Mouse (Mus musculus): ENCODE measurements around the gene Sc5d. TPM values are rescaled to one million over a fixed set of nuclear protein-coding genes. Genes with fewer than 3 reads are reported as not detected.
A peak's percentile ranks its signal among the peaks of the same experiment; 100 is the strongest.

The Sc5d gene
- polyA plus RNA-seq, 1 experiment from 2014 or later: 29.1 TPM

DNA sequence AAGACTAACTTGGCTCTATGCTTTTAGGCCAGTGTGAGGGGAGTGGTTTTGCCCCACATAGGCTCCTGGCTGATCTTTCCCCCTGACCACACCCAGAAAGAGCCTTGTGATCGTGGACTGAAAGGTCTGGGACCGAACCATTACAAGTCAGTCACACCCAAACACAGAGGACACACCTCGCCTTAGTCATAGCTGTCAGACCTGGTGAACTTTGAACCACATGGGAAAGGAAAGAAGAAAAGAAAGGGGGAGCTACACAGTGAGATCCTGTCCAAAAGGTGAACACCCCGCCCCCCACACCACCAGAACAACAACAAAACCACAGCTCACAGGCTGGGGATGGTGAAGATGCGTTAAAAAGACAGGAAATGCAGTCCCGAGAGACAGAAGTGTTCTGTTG lies 14.9 kb downstream of the Sc5d start:
- H3K4me3 ChIP-seq: no peak overlapping the region
- H3K4me1 ChIP-seq: no peaks in the 10 kb centered on the region; the same call in 1 of the 2 replicates
- WGBS: 70% methylated on average over 6 of the region's 6 CpGs
- no peaks in the 10 kb centered on the region for H3K9me3 ChIP-seq
- ATAC-seq (ENCODE audit: extremely low read depth, insufficient number of reproducible peaks, low FRiP score, low TSS enrichment): no peak
- no peak overlapping the region for H3K27ac ChIP-seq (replicated peaks)
- H3K27me3 ChIP-seq (replicated peaks): no peaks in the 10 kb centered on the region
- H3K36me3 ChIP-seq: peaks cover 13% of the 10 kb centered on the region
- no peak overlapping the region for H3K9ac ChIP-seq
- H3K4me2 ChIP-seq: no peak overlapping the region

DNA sequence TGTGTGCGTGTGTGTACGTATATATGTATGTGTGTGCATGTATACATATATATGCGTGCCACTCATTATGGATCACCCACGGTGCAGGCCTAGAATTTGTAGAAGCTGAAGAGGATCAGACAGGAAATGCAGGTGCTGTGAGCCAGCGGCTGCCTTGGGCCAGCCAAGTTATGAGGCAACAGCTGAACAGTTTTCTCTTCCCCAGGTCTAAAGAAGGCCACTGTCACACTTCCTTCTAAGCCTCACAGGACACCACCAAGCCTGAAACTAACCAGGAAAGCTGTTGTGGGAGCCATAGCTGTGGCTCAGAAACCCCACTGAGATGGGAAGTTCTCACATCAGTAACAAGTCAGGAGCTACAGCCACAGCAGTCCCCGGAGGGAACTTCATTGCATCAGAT lies 17.4 kb downstream of the Sc5d start:
- Histone ChIP-seq H3K9ac (no peak overlapping the region), H3K27ac (replicated peaks) (no peak overlapping the region)

DNA sequence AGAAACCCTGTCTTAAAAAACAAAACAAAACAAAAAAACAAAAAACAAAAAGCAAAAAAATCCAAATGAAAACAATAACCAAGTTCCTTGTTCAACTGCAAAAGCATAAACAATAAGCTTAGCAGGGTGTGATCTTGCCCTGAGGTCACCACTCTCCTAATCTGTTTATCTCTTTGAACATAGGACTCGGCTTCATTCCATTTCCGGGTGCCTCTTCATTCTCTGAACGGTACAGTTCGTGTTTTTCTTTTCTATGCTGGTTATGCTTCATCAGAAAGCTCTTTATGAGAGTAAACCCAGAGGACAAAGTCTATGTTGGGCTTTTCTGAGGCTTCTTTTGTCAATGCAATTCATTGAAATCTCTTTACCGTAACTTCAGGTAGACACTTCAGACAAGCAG lies 19.9 kb downstream of the Sc5d start:
- Histone ChIP-seq H3K27ac (replicated peaks) (no peak overlapping the region), H3K36me3 (no peaks in the 10 kb centered on the region), H3K4me1 (peaks cover 3% of the 10 kb centered on the region; the same call in 1 of the 2 replicates), H3K9ac (no peak overlapping the region), H3K9me3 (no peaks in the 10 kb centered on the region), H3K27me3 (replicated peaks) (0 out of 2 replicates have a peak, but pooled peaks cover 6% of the 10 kb centered on the region), H3K4me3 (no peak overlapping the region), H3K4me2 (no peak overlapping the region)
- no peak for ATAC-seq (ENCODE audit: extremely low read depth, insufficient number of reproducible peaks, low FRiP score, low TSS enrichment)
- WGBS: 66% methylated on average over 5 of the region's 5 CpGs

More for the DNA sequence above, 17.4 kb downstream of the Sc5d start:
- Histone ChIP-seq H3K27me3 (replicated peaks) (0 out of 2 replicates have a peak, but pooled peaks cover under 1% of the 10 kb centered on the region), H3K4me3 (no peak overlapping the region), H3K4me2 (no peak overlapping the region), H3K36me3 (peaks cover 5% of the 10 kb centered on the region; the same call in 1 of the 2 replicates), H3K9me3 (no peaks in the 10 kb centered on the region), H3K4me1 (no peaks in the 10 kb centered on the region)
- no peak for ATAC-seq (ENCODE audit: extremely low read depth, insufficient number of reproducible peaks, low FRiP score, low TSS enrichment)
- 80% methylated on average over 6 of the region's 6 CpGs for WGBS

DNA sequence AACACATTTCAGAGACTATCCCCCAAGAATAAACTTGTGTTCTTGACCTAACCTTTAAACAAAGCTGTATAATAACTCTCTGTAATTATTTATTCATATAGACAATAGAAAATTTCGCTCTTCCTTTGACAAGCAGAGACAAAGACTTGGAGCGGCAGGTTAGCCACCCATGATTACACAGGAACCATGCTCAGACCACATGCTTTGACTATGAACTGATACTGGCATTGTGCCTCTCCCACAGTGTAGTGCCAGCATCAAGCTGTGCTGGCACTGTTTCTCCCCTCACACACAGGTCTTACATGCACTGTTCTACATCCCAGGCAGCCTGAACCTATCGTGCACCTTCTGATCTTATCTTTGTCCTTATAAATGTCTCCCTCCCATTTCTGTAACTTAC lies 23.0 kb downstream of the Sc5d start:
- Histone ChIP-seq H3K36me3 (no peaks in the 10 kb centered on the region), H3K27me3 (replicated peaks) (0 out of 2 replicates have a peak, but pooled peaks cover 8% of the 10 kb centered on the region), H3K4me3 (no peak overlapping the region), H3K4me1 (peaks cover 3% of the 10 kb centered on the region; the same call in 1 of the 2 replicates), H3K9me3 (no peaks in the 10 kb centered on the region), H3K4me2 (no peak overlapping the region), H3K9ac (no peak overlapping the region), H3K27ac (replicated peaks) (no peak overlapping the region)
- WGBS: 68% methylated on average over 3 of the region's 3 CpGs
- no peak for ATAC-seq (ENCODE audit: extremely low read depth, insufficient number of reproducible peaks, low FRiP score, low TSS enrichment)

DNA sequence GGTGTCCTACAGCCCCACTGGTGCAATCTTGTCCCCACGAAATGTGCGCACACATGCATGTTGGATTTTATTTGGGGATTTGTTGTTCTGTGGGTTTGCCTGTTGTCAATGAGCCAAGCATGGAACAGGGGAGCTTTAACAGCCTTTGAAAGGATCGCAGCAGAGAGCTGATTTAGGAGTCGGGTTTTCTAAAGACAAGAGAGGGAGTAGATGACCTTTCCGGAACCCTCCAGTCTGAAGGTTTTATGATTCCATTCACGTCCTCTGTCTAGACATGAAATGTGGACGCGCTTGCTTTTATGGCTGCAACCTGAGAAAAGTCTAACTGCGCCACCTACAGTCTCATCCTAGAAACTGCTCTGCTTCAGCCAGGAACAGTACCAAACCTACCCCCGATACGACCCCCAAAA lies 23.5 kb downstream of the Sc5d start:
- 26% methylated on average over 11 of the region's 11 CpGs for WGBS

DNA sequence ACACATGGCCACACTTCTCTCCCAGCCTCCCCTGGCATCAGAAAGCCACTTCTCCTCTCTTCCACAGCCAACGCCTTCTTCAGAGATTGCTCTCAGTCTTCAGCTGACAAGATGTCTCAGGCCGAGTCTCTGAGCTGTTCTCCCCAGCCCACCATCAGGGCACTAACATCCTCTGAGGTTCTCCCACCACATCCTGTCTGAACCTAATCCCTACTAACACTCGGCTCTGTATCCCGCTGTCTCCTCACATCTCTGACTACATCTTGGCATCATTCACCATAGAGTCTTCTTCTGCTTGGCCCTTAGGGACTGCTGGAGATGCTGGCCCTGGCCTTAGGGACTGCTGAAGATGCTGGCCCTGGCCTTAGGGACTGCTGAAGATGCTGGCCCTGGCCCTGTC lies 25.2 kb downstream of the Sc5d start:
- no peaks in the 10 kb centered on the region for H3K9me3 ChIP-seq
- H3K9ac ChIP-seq: no peak overlapping the region
- no peak overlapping the region for H3K4me3 ChIP-seq
- 65% methylated on average over 4 of the region's 4 CpGs for WGBS
- ATAC-seq (ENCODE audit: extremely low read depth, insufficient number of reproducible peaks, low FRiP score, low TSS enrichment): no peak
- H3K36me3 ChIP-seq: no peaks in the 10 kb centered on the region
- no peak overlapping the region for H3K4me2 ChIP-seq
- H3K27me3 ChIP-seq (replicated peaks): 0 out of 2 replicates have a peak, but pooled peaks cover 11% of the 10 kb centered on the region
- H3K4me1 ChIP-seq: peaks cover 3% of the 10 kb centered on the region; the same call in 1 of the 2 replicates
- no peak overlapping the region for H3K27ac ChIP-seq (replicated peaks)

More for the DNA sequence above, 23.5 kb downstream of the Sc5d start:
- Histone ChIP-seq H3K27ac (replicated peaks) (no peak overlapping the region), H3K4me3 (no peak overlapping the region), H3K9me3 (no peaks in the 10 kb centered on the region), H3K4me2 (peak overlapping the region; percentile 51), H3K4me1 (peaks cover 3% of the 10 kb centered on the region; the same call in 1 of the 2 replicates), H3K36me3 (no peaks in the 10 kb centered on the region), H3K27me3 (replicated peaks) (0 out of 2 replicates have a peak, but pooled peaks cover 8% of the 10 kb centered on the region), H3K9ac (no peak overlapping the region)
- ATAC-seq (ENCODE audit: extremely low read depth, insufficient number of reproducible peaks, low FRiP score, low TSS enrichment): no peak

DNA sequence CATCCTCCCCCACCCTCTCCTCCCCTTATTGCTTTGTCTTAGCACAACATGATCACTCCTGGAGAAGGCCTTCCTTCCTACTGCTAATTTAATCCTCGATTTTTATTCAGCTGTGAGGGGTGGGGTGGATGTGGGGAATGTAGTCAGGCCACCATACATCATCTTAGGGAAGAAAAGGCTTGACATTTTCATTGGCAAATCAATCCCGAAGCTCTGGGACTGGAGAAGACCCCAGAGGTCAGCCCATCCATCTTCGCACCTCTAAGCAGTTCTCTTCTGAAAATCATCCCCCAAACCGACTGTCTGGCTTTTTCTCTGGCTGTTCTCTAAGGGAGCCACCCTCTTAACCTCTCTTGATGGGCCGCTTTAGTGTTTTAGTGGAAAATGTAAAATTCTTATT lies 32.9 kb downstream of the Sc5d start:
- Histone ChIP-seq H3K4me1 (peaks cover 30% of the 10 kb centered on the region), H3K27me3 (replicated peaks) (0 out of 2 replicates have a peak, but pooled peaks cover 2% of the 10 kb centered on the region), H3K4me3 (no peak overlapping the region), H3K9me3 (no peaks in the 10 kb centered on the region), H3K4me2 (no peak overlapping the region), H3K9ac (no peak overlapping the region), H3K27ac (replicated peaks) (no peak overlapping the region), H3K36me3 (no peaks in the 10 kb centered on the region)
- no peak for ATAC-seq (ENCODE audit: extremely low read depth, insufficient number of reproducible peaks, low FRiP score, low TSS enrichment)
- WGBS: 69% methylated on average over 5 of the region's 5 CpGs

DNA sequence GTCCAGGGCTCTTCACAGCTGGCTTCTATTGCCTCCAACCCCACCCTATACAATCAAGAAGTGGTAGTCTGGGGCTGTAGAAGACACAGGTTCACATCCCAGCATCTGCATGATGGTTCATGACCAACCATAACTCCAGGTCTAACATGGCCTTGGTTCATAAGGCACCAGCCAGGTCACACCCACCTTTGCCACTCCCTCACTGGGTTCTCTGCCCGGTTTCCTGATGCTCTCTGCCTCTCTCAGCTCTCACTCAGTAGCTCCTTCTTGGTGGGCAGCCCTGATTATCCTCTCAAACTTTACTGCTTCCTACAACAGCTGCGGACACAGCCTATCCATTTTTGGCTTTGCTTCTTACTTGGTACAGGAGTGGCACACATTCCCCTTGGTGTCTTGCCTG lies 33.7 kb downstream of the Sc5d start:
- H3K36me3 ChIP-seq: no peaks in the 10 kb centered on the region
- H3K27ac ChIP-seq (replicated peaks): no peak overlapping the region
- H3K4me2 ChIP-seq: no peak overlapping the region
- 0 out of 2 replicates have a peak, but pooled peaks cover 2% of the 10 kb centered on the region for H3K27me3 ChIP-seq (replicated peaks)
- no peak overlapping the region for H3K9ac ChIP-seq
- no peaks in the 10 kb centered on the region for H3K9me3 ChIP-seq
- peaks cover 30% of the 10 kb centered on the region for H3K4me1 ChIP-seq
- 81% methylated on average over 2 of the region's 2 CpGs for WGBS
- no peak for ATAC-seq (ENCODE audit: extremely low read depth, insufficient number of reproducible peaks, low FRiP score, low TSS enrichment)
- no peak overlapping the region for H3K4me3 ChIP-seq

DNA sequence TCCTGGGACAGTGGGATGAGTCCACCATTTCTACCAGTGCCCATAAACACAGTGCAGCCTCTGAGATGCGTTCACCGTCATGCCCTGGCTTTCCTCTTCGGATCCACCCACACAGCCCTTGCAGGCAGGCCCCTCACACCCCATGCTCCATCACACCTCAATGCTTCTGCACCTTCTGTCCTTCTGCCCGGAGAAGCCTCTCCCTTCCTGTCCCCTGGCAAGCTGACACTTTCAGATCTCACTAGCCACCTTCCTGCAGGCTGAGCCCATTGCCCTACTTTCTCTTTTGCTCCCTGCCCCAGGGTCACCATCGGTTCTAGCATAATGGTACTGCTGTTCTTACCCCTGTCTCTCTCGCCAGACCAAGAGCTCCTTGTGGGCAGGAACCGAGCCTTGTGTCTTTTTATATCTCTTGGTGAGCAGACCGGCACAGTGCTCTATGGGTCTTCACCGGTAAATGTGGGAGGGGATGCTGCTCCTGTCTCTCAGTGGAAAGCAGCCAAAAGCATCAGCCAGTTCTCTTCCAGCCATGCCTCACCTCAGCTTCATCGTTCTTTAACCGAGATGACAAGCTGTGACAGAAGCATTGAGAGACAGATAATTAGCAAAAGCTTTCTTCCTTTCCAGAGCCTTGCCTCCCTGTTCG lies 34.5 kb downstream of the Sc5d start:
- no peak for ATAC-seq (ENCODE audit: extremely low read depth, insufficient number of reproducible peaks, low FRiP score, low TSS enrichment)
- Histone ChIP-seq H3K27ac (replicated peaks) (no peak overlapping the region), H3K9me3 (no peaks in the 10 kb centered on the region), H3K4me1 (peaks cover 30% of the 10 kb centered on the region), H3K4me3 (no peak overlapping the region), H3K36me3 (no peaks in the 10 kb centered on the region), H3K9ac (no peak overlapping the region), H3K4me2 (no peak overlapping the region), H3K27me3 (replicated peaks) (no peaks in the 10 kb centered on the region)
- 45% methylated on average over 12 of the region's 12 CpGs for WGBS

DNA sequence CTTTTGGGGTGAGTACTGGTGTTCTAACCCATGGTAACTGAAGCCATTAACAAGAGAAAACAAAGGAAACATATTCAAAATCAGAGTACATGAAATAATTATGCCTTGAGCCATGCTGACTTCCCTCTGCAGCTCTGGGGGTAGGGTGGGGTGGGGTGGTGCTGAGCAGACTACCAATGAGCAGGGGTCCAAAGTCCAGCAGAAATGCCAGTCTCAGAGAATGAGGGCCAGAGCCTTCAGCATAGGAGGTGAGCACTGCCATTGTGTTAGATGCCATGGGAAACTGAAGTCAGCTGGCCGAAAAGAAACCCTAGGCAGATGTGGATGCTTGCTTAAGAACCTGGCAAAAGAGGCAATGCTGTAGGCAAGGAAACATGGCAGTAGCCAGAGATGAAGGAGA lies 36.3 kb downstream of the Sc5d start:
- 38% methylated on average over 1 of the region's 1 CpGs for WGBS
- Histone ChIP-seq H3K4me3 (no peak overlapping the region), H3K27me3 (replicated peaks) (no peaks in the 10 kb centered on the region), H3K9ac (no peak overlapping the region), H3K9me3 (no peaks in the 10 kb centered on the region), H3K36me3 (no peaks in the 10 kb centered on the region), H3K4me2 (no peak overlapping the region), H3K27ac (replicated peaks) (0 out of 2 replicates have a peak overlapping the region, but pooled peaks have one; percentile 16), H3K4me1 (peaks cover 30% of the 10 kb centered on the region)
- no peak for ATAC-seq (ENCODE audit: extremely low read depth, insufficient number of reproducible peaks, low FRiP score, low TSS enrichment)

DNA sequence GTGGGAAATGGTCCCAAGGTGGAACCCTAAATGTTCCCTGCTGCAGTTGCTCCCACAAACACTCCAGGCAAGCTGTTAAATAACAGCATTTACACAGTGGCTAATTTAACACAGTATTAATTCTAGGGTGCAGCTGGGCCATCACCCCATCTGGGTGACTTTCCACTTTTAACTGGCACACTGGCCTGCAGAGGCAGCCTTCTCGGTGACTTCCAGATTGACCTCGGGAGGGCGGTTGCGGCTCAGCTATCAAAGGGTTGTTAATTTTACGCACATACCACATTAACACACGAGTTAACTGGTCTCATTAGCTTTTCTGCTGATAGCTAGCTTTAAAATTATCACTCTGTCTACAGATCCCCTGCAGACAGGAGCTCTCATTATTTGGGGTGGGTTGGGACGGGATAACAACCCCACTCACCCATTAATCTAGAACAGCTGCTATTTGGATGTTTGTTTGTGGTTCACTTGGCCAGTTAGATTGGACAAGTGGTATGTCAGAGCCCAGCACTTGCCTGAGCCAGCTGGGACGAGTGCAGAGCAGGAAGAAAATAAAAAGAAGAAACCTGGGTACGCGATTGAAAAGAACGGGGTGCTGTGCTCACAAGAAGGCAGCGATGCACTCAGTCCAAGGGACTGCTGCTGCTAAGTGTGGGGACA lies 44.9 kb downstream of the Sc5d start:
- Histone ChIP-seq H3K4me3 (no peak overlapping the region), H3K9ac (no peak overlapping the region), H3K27ac (replicated peaks) (no peak overlapping the region), H3K4me1 (no peaks in the 10 kb centered on the region), H3K4me2 (no peak overlapping the region), H3K27me3 (replicated peaks) (no peaks in the 10 kb centered on the region), H3K9me3 (no peaks in the 10 kb centered on the region), H3K36me3 (no peaks in the 10 kb centered on the region)
- ATAC-seq (ENCODE audit: extremely low read depth, insufficient number of reproducible peaks, low FRiP score, low TSS enrichment): no peak
- WGBS: 65% methylated on average over 12 of the region's 12 CpGs

Data from heart, embryonic 13.5 days (tissue).